Mouse (Mus musculus) CH12.LX (cell line): ENCODE measurements around the gene Olfr524. TPM values are rescaled to one million over a fixed set of nuclear protein-coding genes. Genes with fewer than 3 reads are reported as not detected.

Source experiments
- DNase-seq: peaks from one replicate; pipeline ENCODE4 v3.0.0-alpha.2; 2013; ENCODE audit errors: extremely low read depth
- H3K27ac ChIP-seq: 2 replicates; pipeline ENCODE4 v1.5.1; 2012; ENCODE audit warnings: low read depth, mild to moderate bottlenecking, control low read depth, moderate library complexity; ENCODE audit not compliant: insufficient read depth
- H3K27me3 ChIP-seq: replicated peaks from 2 replicates; pipeline ENCODE3; 2012; ENCODE audit warnings: inconsistent platforms
- H3K36me3 ChIP-seq, 2 experiments: replicated peaks in 1 of 2; 2 replicates each; pipeline versions ENCODE3 to v1.6.1; 2012; ENCODE audit warnings: inconsistent platforms in 1 of 2, low read length in 1 of 2, mild to moderate bottlenecking in 1 of 2, mixed read lengths in 1 of 2, moderate library complexity in 1 of 2; ENCODE audit not compliant: control insufficient read depth in 1 of 2, insufficient read depth in 1 of 2
- H3K4me1 ChIP-seq, 2 experiments: 2 replicates each; pipeline ENCODE4 v1.6.1; 2012; ENCODE audit warnings: inconsistent platforms in 1 of 2, moderate library complexity in 1 of 2; ENCODE audit not compliant: insufficient read depth in 2 of 2, control insufficient read depth in 1 of 2
- H3K4me2 ChIP-seq: 2 replicates; pipeline ENCODE4 v1.6.1; 2012; ENCODE audit warnings: low read depth, mild to moderate bottlenecking, control low read depth; ENCODE audit not compliant: poor library complexity, insufficient read depth, severe bottlenecking
- H3K4me3 ChIP-seq, 3 experiments: fragments of 150-350 bp in 1 of 3; sonication (generic) in 1 of 3; replicated peaks in 1 of 3; 2 replicates each; pipeline versions ENCODE3 to v1.5.1; 2011 to 2012; ENCODE audit warnings: low read depth in 2 of 3, low read length in 2 of 3, mild to moderate bottlenecking in 2 of 3, moderate library complexity in 2 of 3, control low read depth in 1 of 3, improper control_type of control experiment in 1 of 3, inconsistent platforms in 1 of 3, mixed read lengths in 1 of 3; ENCODE audit not compliant: poor library complexity in 1 of 3
- H3K79me2 ChIP-seq: replicated peaks from 2 replicates; pipeline ENCODE4 v1.6.1; 2012; ENCODE audit warnings: mild to moderate bottlenecking, moderate library complexity; ENCODE audit not compliant: control insufficient read depth, poor library complexity, insufficient read depth, severe bottlenecking; ENCODE audit errors: extremely low read depth
- H3K9ac ChIP-seq: 2 replicates; pipeline ENCODE4 v1.6.1; 2012; ENCODE audit warnings: low read depth, mild to moderate bottlenecking, control low read depth, moderate library complexity; ENCODE audit not compliant: insufficient read depth
- H3K9me3 ChIP-seq: replicated peaks from 2 replicates; pipeline ENCODE3; 2012; ENCODE audit warnings: low read length, inconsistent platforms, mixed read lengths
- BHLHE40 ChIP-seq: IDR thresholded peaks from 2 replicates; pipeline ENCODE4 v1.6.1; 2011; ENCODE audit warnings: mild to moderate bottlenecking, low read depth, low read length, improper control_type of control experiment
- CHD1 ChIP-seq: IDR thresholded peaks from 2 replicates; pipeline ENCODE4 v1.6.1; 2012; ENCODE audit warnings: low read depth, low read length, improper control_type of control experiment, inconsistent platforms
- CHD2 ChIP-seq: IDR thresholded peaks from 2 replicates; pipeline ENCODE4 v1.6.1; 2011; ENCODE audit warnings: low read length, improper control_type of control experiment
- E2F4 ChIP-seq: IDR thresholded peaks from 2 replicates; pipeline ENCODE4 v1.6.1; 2011; ENCODE audit warnings: low read depth, low read length, improper control_type of control experiment; ENCODE audit not compliant: insufficient replicate concordance
- ELF1 ChIP-seq: IDR thresholded peaks from 2 replicates; pipeline ENCODE4 v1.6.1; 2014; ENCODE audit warnings: low read depth, mild to moderate bottlenecking, inconsistent platforms, low read length, improper control_type of control experiment
- EP300 ChIP-seq: IDR thresholded peaks from 2 replicates; pipeline ENCODE4 v1.6.1; 2011; ENCODE audit warnings: low read length, improper control_type of control experiment
- HCFC1 ChIP-seq: IDR thresholded peaks from 2 replicates; pipeline ENCODE4 v1.6.1; 2012; ENCODE audit warnings: low read depth, mild to moderate bottlenecking, inconsistent platforms, low read length, improper control_type of control experiment
- JUN ChIP-seq: IDR thresholded peaks from 2 replicates; pipeline ENCODE4 v1.6.1; 2011; ENCODE audit warnings: low read depth, mild to moderate bottlenecking, low read length, improper control_type of control experiment, moderate library complexity; ENCODE audit not compliant: insufficient read depth
- KAT2A ChIP-seq: IDR thresholded peaks from 2 replicates; pipeline ENCODE4 v1.6.1; 2012; ENCODE audit warnings: low read length, improper control_type of control experiment, inconsistent platforms; ENCODE audit not compliant: insufficient replicate concordance
- MAFK ChIP-seq: IDR thresholded peaks from 2 replicates; pipeline ENCODE4 v1.6.1; 2011; ENCODE audit warnings: low read length, improper control_type of control experiment; ENCODE audit not compliant: insufficient replicate concordance
- MEF2A ChIP-seq: IDR thresholded peaks from 2 replicates; pipeline ENCODE4 v1.6.1; 2014; ENCODE audit warnings: low read depth, mild to moderate bottlenecking, inconsistent platforms, low read length, improper control_type of control experiment, borderline replicate concordance
- MXI1 ChIP-seq: IDR thresholded peaks from 2 replicates; pipeline ENCODE4 v1.6.1; 2011; ENCODE audit warnings: mild to moderate bottlenecking, low read depth, low read length, improper control_type of control experiment
- PAX5 ChIP-seq: IDR thresholded peaks from 2 replicates; pipeline ENCODE4 v1.6.1; 2012; ENCODE audit warnings: low read length, inconsistent platforms, mixed read lengths
- POLR2AphosphoS2 ChIP-seq: IDR thresholded peaks from 2 replicates; pipeline ENCODE4 v1.6.1; 2011; ENCODE audit warnings: low read depth, low read length, improper control_type of control experiment
- RAD21 ChIP-seq: IDR thresholded peaks from 2 replicates; pipeline ENCODE4 v1.6.1; 2011; ENCODE audit warnings: low read depth, mild to moderate bottlenecking, low read length, improper control_type of control experiment, moderate library complexity
- RCOR1 ChIP-seq: conservative IDR thresholded peaks from 2 replicates; pipeline ENCODE4 v1.6.1; 2012; ENCODE audit warnings: low read depth, mild to moderate bottlenecking, inconsistent platforms, low read length, improper control_type of control experiment
- SIN3A ChIP-seq: IDR thresholded peaks from 2 replicates; pipeline ENCODE4 v1.6.1; 2012; ENCODE audit warnings: low read length, improper control_type of control experiment, inconsistent platforms
- SMC3 ChIP-seq: IDR thresholded peaks from 2 replicates; pipeline ENCODE4 v1.6.1; 2011; ENCODE audit warnings: low read depth, low read length, improper control_type of control experiment
- USF1 ChIP-seq: IDR thresholded peaks from 2 replicates; pipeline ENCODE4 v1.6.1; 2014; ENCODE audit warnings: low read depth, mild to moderate bottlenecking, inconsistent platforms, low read length, improper control_type of control experiment
- USF2 ChIP-seq: conservative IDR thresholded peaks from 2 replicates; pipeline ENCODE4 v1.6.1; 2011; ENCODE audit warnings: low read depth, low read length, improper control_type of control experiment
- ZC3H11A ChIP-seq: IDR thresholded peaks from 2 replicates; pipeline ENCODE4 v1.6.1; 2012; ENCODE audit warnings: low read depth, mild to moderate bottlenecking, inconsistent platforms, low read length, improper control_type of control experiment
- ZKSCAN1 ChIP-seq: IDR thresholded peaks from 2 replicates; pipeline ENCODE4 v1.6.1; 2012; ENCODE audit warnings: low read depth, inconsistent platforms, low read length, improper control_type of control experiment, borderline replicate concordance
- dilution Hi-C: fragments of 300-500 bp; cut with MboI; formaldehyde crosslinking; loops from 2 replicates; pipeline ENCODE4 v1.14.3; 2020; ENCODE audit warnings: low sequenced_read_pairs; ENCODE audit not compliant: extremely low pct_unique_long_range_greater_than_20kb, extremely low pct_ligation_motif_present
- in situ Hi-C: fragments of 300-500 bp; cut with MboI; formaldehyde crosslinking; loops from 3 replicates; pipeline ENCODE4 v1.14.3; 2019; ENCODE audit warnings: low sequenced_read_pairs, low pct_ligation_motif_present, low pct_unique_long_range_greater_than_20kb, mixed read lengths
- polyA plus RNA-seq: library from polyadenylated mRNA; unstranded; fragments of >175 nt; gene quantifications from 2 replicates; pipeline ENCODE4 v1.2.1, GENCODE M21; 2012; ENCODE audit warnings: low read depth; ENCODE audit not compliant: insufficient read length
- total RNA-seq, 2 experiments: library from RNA; depleted of rRNA; stranded (reverse); fragments of 300-350 nt in 1 of 2; fragments of >200 nt in 1 of 2; gene quantifications; 2 replicates each; pipeline ENCODE4 v1.2.3; 2012 to 2014

The Olfr524 gene
- total and polyA plus RNA-seq, 3 experiments: not detected

DNA sequence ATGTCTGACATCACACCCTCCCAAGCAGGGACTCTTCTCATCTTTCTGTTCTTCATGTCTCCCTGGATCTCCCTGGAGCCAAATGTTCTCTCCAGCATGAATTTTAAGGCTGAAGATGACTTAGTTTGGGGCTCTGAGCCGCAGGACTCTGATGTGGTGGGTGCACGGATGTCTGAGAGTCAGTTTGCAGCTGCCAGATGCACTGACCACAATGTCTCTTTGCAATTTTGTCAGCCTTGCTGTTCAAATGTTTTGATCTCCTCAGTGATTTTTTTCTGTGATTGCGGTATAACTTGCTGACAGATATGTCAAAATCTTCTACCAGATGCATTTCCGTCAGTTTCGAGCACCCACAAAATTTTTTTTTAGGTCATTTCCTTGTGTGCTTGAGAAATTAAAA is 8.1 kb upstream of the Olfr524 start:
- no peak overlapping the region for H3K27ac ChIP-seq

DNA sequence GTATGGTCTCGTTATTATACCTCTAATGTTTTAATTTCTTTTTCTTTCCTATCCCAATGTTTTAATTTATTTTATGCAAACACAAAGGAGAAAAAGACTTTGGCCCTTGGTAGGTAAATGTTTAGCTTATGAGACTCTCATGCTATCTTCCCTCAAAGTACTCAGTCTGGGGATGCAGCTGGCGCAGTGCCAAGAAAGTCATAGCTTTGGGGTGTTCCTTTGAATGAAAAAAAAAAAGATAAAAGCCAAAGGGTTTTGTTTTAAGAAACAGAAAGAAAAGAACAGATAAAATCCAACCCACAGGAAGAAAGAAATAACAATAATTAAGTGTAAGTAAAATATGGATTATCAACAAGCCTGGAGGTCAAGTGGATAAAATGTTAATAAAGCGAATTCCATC is 2.9 kb upstream of the Olfr524 start:
- no peak for DNase-seq
- no peaks in the 10 kb centered on the region for H3K36me3 ChIP-seq
- dilution Hi-C loops: no loop called here

More for the DNA sequence above, 8.1 kb upstream of the Olfr524 start:
- H3K4me1 ChIP-seq: no peaks in the 10 kb centered on the region
- no peak for DNase-seq
- H3K36me3 ChIP-seq: no peaks in the 10 kb centered on the region
- peaks cover 90% of the 10 kb centered on the region for H3K27me3 ChIP-seq
- H3K4me2 ChIP-seq: no peak overlapping the region
- TF ChIP-seq PAX5 (no peak), EP300 (no peak), CHD1 (no peak), JUN (no peak), RCOR1 (no peak), MEF2A (no peak), MAFK (no peak), E2F4 (no peak), USF2 (no peak), SIN3A (no peak), CHD2 (no peak), ZC3H11A (no peak), SMC3 (no peak), MXI1 (no peak), USF1 (no peak), POLR2AphosphoS2 (no peak)
- no peaks in the 10 kb centered on the region for H3K79me2 ChIP-seq
- dilution Hi-C loops (no loop called here), in situ Hi-C loops (no loop called here)
- no peak overlapping the region for H3K4me3 ChIP-seq
- H3K9me3 ChIP-seq: no peaks in the 10 kb centered on the region
- no peak overlapping the region for H3K9ac ChIP-seq

More for the DNA sequence above, 2.9 kb upstream of the Olfr524 start:
- Histone ChIP-seq H3K79me2 (no peaks in the 10 kb centered on the region), H3K27me3 (peaks cover 92% of the 10 kb centered on the region), H3K9ac (no peak overlapping the region), H3K4me3 (no peak overlapping the region), H3K4me2 (no peak overlapping the region), H3K9me3 (no peaks in the 10 kb centered on the region), H3K4me1 (no peaks in the 10 kb centered on the region), H3K27ac (no peak overlapping the region)
- in situ Hi-C loops: no loop called here
- TF ChIP-seq USF1 (no peak), ZC3H11A (no peak), RAD21 (no peak), BHLHE40 (no peak), MAFK (no peak), CHD1 (no peak), MEF2A (no peak), HCFC1 (no peak), EP300 (no peak), SMC3 (no peak), ELF1 (no peak), KAT2A (no peak), ZKSCAN1 (no peak)
